Mouse (Mus musculus) MEL (cell line): ENCODE results near the gene Prm1. TPM values are rescaled to one million over a fixed set of nuclear protein-coding genes. Genes with fewer than 3 reads are reported as not detected.

ENCODE experiments used
- DNase-seq: peaks from one replicate; pipeline ENCODE4 v3.0.0; 2011; ENCODE audit warnings: low read depth, low spot score
- H3K27ac ChIP-seq: 2 replicates; pipeline ENCODE4 v1.5.1; 2012; ENCODE audit warnings: low read depth, mild to moderate bottlenecking, control low read depth, low read length, moderate library complexity; ENCODE audit not compliant: control insufficient read depth
- H3K27me3 ChIP-seq, 2 experiments: fragments of 150-350 bp in 1 of 2; sonication (generic) in 1 of 2; 2 replicates each; pipeline ENCODE4 v1.6.1; 2012; ENCODE audit warnings: low read length in 2 of 2, mild to moderate bottlenecking in 2 of 2, improper control_type of control experiment in 1 of 2, moderate library complexity in 1 of 2; ENCODE audit not compliant: insufficient read depth in 2 of 2, control insufficient read depth in 1 of 2
- H3K36me3 ChIP-seq, 2 experiments: 2 replicates each; pipeline ENCODE4 v1.6.1; 2012 to 2014; ENCODE audit warnings: low read length in 2 of 2, improper control_type of control experiment in 1 of 2, inconsistent platforms in 1 of 2, mild to moderate bottlenecking in 1 of 2; ENCODE audit not compliant: insufficient read depth in 2 of 2, control insufficient read depth in 1 of 2
- H3K4me1 ChIP-seq, 2 experiments: fragments of 150-350 bp in 1 of 2; sonication (generic) in 1 of 2; 2 replicates each; pipeline ENCODE4 v1.6.1; 2012; ENCODE audit warnings: low read length in 2 of 2, improper control_type of control experiment in 1 of 2, mild to moderate bottlenecking in 1 of 2; ENCODE audit not compliant: insufficient read depth in 2 of 2, control insufficient read depth in 1 of 2
- H3K4me3 ChIP-seq, 2 experiments: fragments of 150-350 bp in 1 of 2; sonication (generic) in 1 of 2; 2 replicates each; pipeline ENCODE4 v1.5.1; 2012; ENCODE audit warnings: low read depth in 2 of 2, low read length in 2 of 2, mild to moderate bottlenecking in 2 of 2, moderate library complexity in 2 of 2, control low read depth in 1 of 2, improper control_type of control experiment in 1 of 2; ENCODE audit not compliant: control insufficient read depth in 1 of 2, insufficient read depth in 1 of 2
- H3K79me2 ChIP-seq: 2 replicates; pipeline ENCODE4 v1.6.1; 2012; ENCODE audit warnings: mild to moderate bottlenecking, low read length, moderate library complexity; ENCODE audit not compliant: control insufficient read depth, poor library complexity, insufficient read depth
- H3K9ac ChIP-seq: 2 replicates; pipeline ENCODE4 v1.6.1; 2012; ENCODE audit warnings: low read depth, mild to moderate bottlenecking, control low read depth, low read length, moderate library complexity; ENCODE audit not compliant: control insufficient read depth, poor library complexity, severe bottlenecking
- H3K9me3 ChIP-seq: fragments of 150-350 bp; sonication (generic); replicated peaks from 2 replicates; pipeline ENCODE4 v1.6.1; 2012; ENCODE audit warnings: mild to moderate bottlenecking, low read length, improper control_type of control experiment, moderate library complexity; ENCODE audit not compliant: insufficient read depth
- BHLHE40 ChIP-seq: IDR thresholded peaks from 2 replicates; pipeline ENCODE4 v1.6.1; 2012; ENCODE audit warnings: low read depth, mild to moderate bottlenecking, inconsistent platforms, low read length, improper control_type of control experiment, borderline replicate concordance
- CHD1 ChIP-seq: IDR thresholded peaks from 2 replicates; pipeline ENCODE4 v1.6.1; 2012; ENCODE audit warnings: low read depth, mild to moderate bottlenecking, inconsistent platforms, low read length, improper control_type of control experiment
- EP300 ChIP-seq, 2 experiments: IDR thresholded peaks; 2 replicates each; pipeline ENCODE4 v1.6.1; 2011; ENCODE audit warnings: improper control_type of control experiment in 2 of 2, low read length in 2 of 2, low read depth in 1 of 2, mild to moderate bottlenecking in 1 of 2
- ETS1 ChIP-seq: IDR thresholded peaks from 2 replicates; pipeline ENCODE4 v1.6.1; 2012; ENCODE audit warnings: low read depth, mild to moderate bottlenecking, inconsistent platforms, low read length, improper control_type of control experiment, moderate library complexity
- GATA1 ChIP-seq: IDR thresholded peaks from 2 replicates; pipeline ENCODE4 v1.6.1; 2011; ENCODE audit warnings: low read depth, low read length, improper control_type of control experiment
- HCFC1 ChIP-seq: IDR thresholded peaks from 2 replicates; pipeline ENCODE4 v1.6.1; 2012; ENCODE audit warnings: low read depth, mild to moderate bottlenecking, inconsistent platforms, low read length, improper control_type of control experiment, moderate library complexity
- KAT2A ChIP-seq: conservative IDR thresholded peaks from 2 replicates; pipeline ENCODE4 v1.6.1; 2012; ENCODE audit warnings: low read depth, low read length, improper control_type of control experiment, inconsistent platforms
- MAFK ChIP-seq: IDR thresholded peaks from 2 replicates; pipeline ENCODE4 v1.6.1; 2011; ENCODE audit warnings: low read depth, mild to moderate bottlenecking, low read length, improper control_type of control experiment, borderline replicate concordance
- MEF2A ChIP-seq: IDR thresholded peaks from 2 replicates; pipeline ENCODE4 v1.6.1; 2014; ENCODE audit warnings: low read depth, mild to moderate bottlenecking, inconsistent platforms, low read length, improper control_type of control experiment; ENCODE audit not compliant: poor library complexity, insufficient replicate concordance, severe bottlenecking; ENCODE audit errors: extremely low read depth
- MYC ChIP-seq: IDR thresholded peaks from 2 replicates; pipeline ENCODE4 v1.6.1; 2011; ENCODE audit warnings: low read depth, mild to moderate bottlenecking, low read length, improper control_type of control experiment, moderate library complexity
- NELFE ChIP-seq: IDR thresholded peaks from 2 replicates; pipeline ENCODE4 v1.6.1; 2011; ENCODE audit warnings: low read depth, low read length, improper control_type of control experiment
- RAD21 ChIP-seq: IDR thresholded peaks from 2 replicates; pipeline ENCODE4 v1.6.1; 2011; ENCODE audit warnings: mild to moderate bottlenecking, low read depth, low read length, improper control_type of control experiment
- RCOR1 ChIP-seq: IDR thresholded peaks from 2 replicates; pipeline ENCODE4 v1.6.1; 2012; ENCODE audit warnings: low read depth, mild to moderate bottlenecking, inconsistent platforms, low read length, improper control_type of control experiment
- TBP ChIP-seq: IDR thresholded peaks from 2 replicates; pipeline ENCODE4 v1.8.0; 2011; ENCODE audit warnings: low read depth, low read length, improper control_type of control experiment
- UBTF ChIP-seq: IDR thresholded peaks from 2 replicates; pipeline ENCODE4 v1.6.1; 2012; ENCODE audit warnings: low read depth, mild to moderate bottlenecking, inconsistent platforms, low read length, improper control_type of control experiment, moderate library complexity, borderline replicate concordance; ENCODE audit not compliant: insufficient read depth
- USF2 ChIP-seq, 2 experiments: IDR thresholded peaks; 2 replicates each; pipeline ENCODE4 v1.6.1; 2011 to 2012; ENCODE audit warnings: improper control_type of control experiment in 2 of 2, low read length in 2 of 2, borderline replicate concordance in 1 of 2, inconsistent platforms in 1 of 2, low read depth in 1 of 2, mild to moderate bottlenecking in 1 of 2; ENCODE audit not compliant: insufficient read depth in 1 of 2
- ZNF384 ChIP-seq: IDR thresholded peaks from 2 replicates; pipeline ENCODE4 v1.6.1; 2012; ENCODE audit warnings: low read depth, mild to moderate bottlenecking, inconsistent platforms, low read length, improper control_type of control experiment
- polyA plus RNA-seq, 2 experiments: library from polyadenylated mRNA; stranded (reverse) in 1 of 2; unstranded in 1 of 2; fragments of >175 nt in 1 of 2; fragments of >200 nt in 1 of 2; gene quantifications; 2 replicates each; pipeline versions ENCODE4 v1.2.1 to v1.2.4; 2012; ENCODE audit warnings: low replicate concordance in 2 of 2, low read depth in 1 of 2; ENCODE audit not compliant: insufficient read length in 2 of 2, insufficient read depth in 1 of 2, missing spikeins in 1 of 2
- total RNA-seq: library from RNA; depleted of rRNA; stranded (reverse); fragments of 300-350 nt; gene quantifications from 2 replicates; pipeline ENCODE4 v1.2.3, GENCODE M21; 2012

The Prm1 gene
- total and polyA plus RNA-seq, 3 experiments = not detected

DNA sequence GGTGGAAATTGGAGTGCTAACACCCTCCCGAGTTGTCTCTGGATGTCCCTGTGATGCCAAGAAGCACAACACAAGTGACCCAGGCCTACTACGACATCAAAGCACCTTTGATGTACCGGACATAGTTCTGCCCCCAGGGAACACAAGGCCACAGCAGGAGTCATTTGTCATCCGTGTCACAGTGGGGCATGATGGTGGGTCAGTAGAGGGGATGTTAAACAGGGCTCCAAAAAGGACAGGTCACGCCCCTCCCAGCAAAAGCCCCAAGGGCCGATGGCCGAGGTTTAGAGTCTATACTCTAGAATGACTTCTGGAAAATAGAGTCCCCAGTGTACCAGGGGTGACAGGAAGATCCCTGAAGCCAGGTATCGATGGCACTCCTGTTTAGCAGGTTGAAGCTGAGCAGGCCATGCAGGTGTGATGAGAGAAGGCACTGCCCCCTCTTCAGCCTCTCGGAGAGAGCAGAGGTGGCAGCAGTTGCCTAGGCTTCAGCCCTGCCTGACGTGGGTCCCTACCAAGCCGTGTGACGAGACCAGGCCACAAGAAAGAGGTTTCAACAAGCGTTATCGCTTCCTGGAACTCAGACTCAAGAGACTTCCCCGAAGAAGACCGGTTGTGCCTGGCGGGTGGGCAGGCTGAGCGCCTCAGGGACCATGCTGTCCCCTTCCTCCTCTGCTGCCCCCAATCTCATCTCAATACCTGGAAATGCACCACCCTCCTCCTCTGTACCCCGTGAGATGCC, 33.7 kb downstream of the Prm1 start:
- no peaks in the 10 kb centered on the region for H3K9me3 ChIP-seq
- DNase-seq = no peak
- no peak for TF ChIP-seq HCFC1
- no peak for TF ChIP-seq RAD21
- no peak for TF ChIP-seq MEF2A
- TF ChIP-seq ZNF384 = no peak
- TF ChIP-seq MAFK = no peak
- TF ChIP-seq MYC = no peak
- no peak for TF ChIP-seq NELFE
- TF ChIP-seq UBTF = no peak
- TF ChIP-seq CHD1 = no peak
- TF ChIP-seq TBP = no peak
- no peak for TF ChIP-seq BHLHE40
- no peak for TF ChIP-seq USF2 (IDR thresholded peaks at IDR 0.05; ENCODE audit: borderline replicate concordance in 1 of 2, insufficient read depth in 1 of 2, low read depth in 1 of 2, low read length in 2 of 2)
- TF ChIP-seq EP300 (IDR thresholded peaks at IDR 0.05; ENCODE audit: low read depth in 1 of 2, low read length in 2 of 2) = no peak
- H3K27ac ChIP-seq = no peak overlapping the region
- H3K4me1 ChIP-seq = no peaks in the 10 kb centered on the region
- H3K9ac ChIP-seq = no peak overlapping the region
- no peak overlapping the region for H3K4me3 ChIP-seq
- no peaks in the 10 kb centered on the region; a peak in 1 of 4 replicates for H3K27me3 ChIP-seq
- no peaks in the 10 kb centered on the region for H3K79me2 ChIP-seq
- no peaks in the 10 kb centered on the region; a peak in 1 of 4 replicates for H3K36me3 ChIP-seq

DNA sequence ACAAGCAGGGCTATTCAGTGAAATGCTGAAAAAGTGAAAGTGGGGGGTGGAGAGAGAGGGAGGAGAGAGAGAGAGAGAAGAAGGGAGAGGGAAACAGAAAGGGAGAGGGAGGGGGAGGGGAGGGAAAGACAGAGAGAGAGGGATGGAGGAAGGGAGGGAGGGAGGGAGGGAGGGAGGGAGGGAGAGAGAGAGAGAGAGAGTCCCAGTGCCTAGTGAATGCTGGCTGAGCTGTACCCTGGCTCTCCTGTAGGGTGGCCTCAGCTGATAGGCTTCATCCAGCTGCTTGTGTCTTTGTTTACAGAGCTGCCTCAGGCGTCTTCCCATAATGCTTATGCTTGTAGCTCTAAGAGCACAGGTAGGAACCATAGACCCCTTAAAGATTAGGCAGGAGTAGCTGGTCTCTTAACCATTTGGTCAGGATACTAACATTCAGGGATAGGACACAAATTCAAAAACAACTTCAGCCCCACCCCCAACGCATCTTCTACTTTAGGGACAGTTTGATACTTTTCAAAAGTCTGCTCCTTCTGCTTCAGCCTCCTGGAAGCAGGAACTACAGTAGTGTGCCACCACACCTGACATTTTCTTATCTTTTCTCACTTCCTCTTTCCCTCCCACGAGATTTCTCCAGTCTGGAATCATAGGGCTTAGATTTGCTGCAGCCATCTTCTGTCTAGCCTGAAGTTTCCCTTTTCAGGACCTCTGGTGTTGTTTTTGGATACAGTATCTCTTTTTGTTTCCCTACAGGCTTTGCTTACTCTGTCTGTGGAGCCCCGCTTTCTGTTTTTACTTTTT, 34.9 kb downstream of the Prm1 start:
- Histone ChIP-seq H3K27me3 (no peaks in the 10 kb centered on the region; a peak in 1 of 4 replicates), H3K4me3 (no peak overlapping the region), H3K36me3 (no peaks in the 10 kb centered on the region; a peak in 1 of 4 replicates), H3K9me3 (no peaks in the 10 kb centered on the region), H3K27ac (no peak overlapping the region), H3K4me1 (no peaks in the 10 kb centered on the region), H3K79me2 (no peaks in the 10 kb centered on the region), H3K9ac (no peak overlapping the region)
- TF ChIP-seq ETS1 = 0 out of 2 replicates have a peak, but pooled peaks have one; percentile 10
- peak; percentile 53; the same call in 1 of the 2 replicates for TF ChIP-seq BHLHE40
- peak; percentile 81 for TF ChIP-seq RCOR1
- TF ChIP-seq KAT2A = no peak
- peak; percentile 24; the same call in 1 of the 2 replicates for TF ChIP-seq GATA1
- peak; percentile 48 for DNase-seq
